In genomic region chr3:131564430-131565256, GRCm38 (mm10) we compare ENCODE assay signal across 8 mouse cellular contexts. TPM values are rescaled to one million over a fixed set of nuclear protein-coding genes. Genes with fewer than 3 reads are reported as not detected.
A peak's percentile ranks its signal among the peaks of the same experiment; 100 is the strongest.
DNase-seq lines count a peak whose midpoint lies in the region; ATAC-seq and TF ChIP-seq lines count a peak whose summit lies in the region.

Gene Papss1 (plus strand): TSS chr3:131564768.

- no peak for TF ChIP-seq CTCF in E14TG2a.4 (conservative IDR thresholded peaks at IDR 0.05; ENCODE audit: low read length)
- TF ChIP-seq CTCF in heart, postnatal 0 days (IDR thresholded peaks at IDR 0.05; ENCODE audit: low read depth) = 0 out of 2 replicates have a peak, but pooled peaks have one; percentile 17
- TF ChIP-seq CTCF in testis, adult 2 months (IDR thresholded peaks at IDR 0.05; ENCODE audit: control insufficient read depth, insufficient read depth, insufficient replicate concordance, low read depth, low read length) = no peak

- no peak for TF ChIP-seq EP300 in heart, postnatal 0 days (IDR thresholded peaks at IDR 0.05; ENCODE audit: low read depth)

- H3K27me3 ChIP-seq in E14TG2a.4 (ENCODE audit: insufficient read depth, low read length) = peaks cover 8% of the 10 kb centered on the region; the same call in 1 of the 2 replicates
- H3K27me3 ChIP-seq in forebrain, embryonic 12.5 days = no peaks in the 10 kb centered on the region; the same call in 1 of the 2 replicates
- no peaks in the 10 kb centered on the region for H3K27me3 ChIP-seq in heart, postnatal 0 days (ENCODE audit: control insufficient read depth, insufficient read depth, low read length)
- no peaks in the 10 kb centered on the region for H3K27me3 ChIP-seq in liver, embryonic 16.5 days (ENCODE audit: control insufficient read depth, insufficient read depth, low read depth, low read length)
- no peaks in the 10 kb centered on the region for H3K27me3 ChIP-seq in neural tube, embryonic 13.5 days
- no peaks in the 10 kb centered on the region for H3K27me3 ChIP-seq in testis, adult 2 months (ENCODE audit: control insufficient read depth, insufficient read depth, low read length)

- peak; percentile 99 for ATAC-seq in forebrain, embryonic 12.5 days (ENCODE audit: low FRiP score)
- ATAC-seq in heart, postnatal 0 days (ENCODE audit: insufficient read depth, low read depth) = peak; percentile 99
- peak; percentile 98 for ATAC-seq in liver, embryonic 16.5 days (ENCODE audit: low read depth)
- ATAC-seq in neural tube, embryonic 13.5 days (ENCODE audit: low read depth) = peak; percentile 99

- H3K4me2 ChIP-seq in forebrain, embryonic 12.5 days = peak within 1 kb of the TSS; percentile 62
- H3K4me2 ChIP-seq in heart, postnatal 0 days (ENCODE audit: low read depth, low read length) = peak within 1 kb of the TSS; percentile 62
- H3K4me2 ChIP-seq in liver, embryonic 16.5 days (ENCODE audit: low read depth, low read length) = peak within 1 kb of the TSS; percentile 92
- H3K4me2 ChIP-seq in neural tube, embryonic 13.5 days = peak within 1 kb of the TSS; percentile 65

- peak within 1 kb of the TSS; percentile 91 for H3K4me3 ChIP-seq in E14TG2a.4 (replicated peaks; ENCODE audit: low read length)
- peak within 1 kb of the TSS; percentile 79 for H3K4me3 ChIP-seq in forebrain, embryonic 12.5 days (replicated peaks)
- H3K4me3 ChIP-seq in heart, postnatal 0 days (ENCODE audit: low read depth, low read length) = peak within 1 kb of the TSS; percentile 74
- peak within 1 kb of the TSS; percentile 82 for H3K4me3 ChIP-seq in liver, embryonic 16.5 days (ENCODE audit: low read depth, low read length)
- peak within 1 kb of the TSS; percentile 55 for H3K4me3 ChIP-seq in neural tube, embryonic 13.5 days
- peak within 1 kb of the TSS; percentile 89 for H3K4me3 ChIP-seq in testis, adult 2 months (ENCODE audit: control insufficient read depth, low read depth, low read length)

- peak; percentile 100 for DNase-seq in c-Kit-positive CD71-positive TER-119-positive erythroid progenitor cells, embryonic 14.5 days (ENCODE audit: low spot score)
- peak; percentile 100 for DNase-seq in heart, postnatal 0 days (ENCODE audit: low spot score)
- peak; percentile 100 for DNase-seq in kidney, postnatal 4 days

- peak within 1 kb of the TSS; percentile 87 for H3K9ac ChIP-seq in forebrain, embryonic 12.5 days
- H3K9ac ChIP-seq in heart, postnatal 0 days (replicated peaks; ENCODE audit: low read depth, low read length) = peak within 1 kb of the TSS; percentile 68
- H3K9ac ChIP-seq in liver, embryonic 16.5 days (ENCODE audit: low read depth, low read length) = peak within 1 kb of the TSS; percentile 76
- H3K9ac ChIP-seq in neural tube, embryonic 13.5 days = peak within 1 kb of the TSS; percentile 78

- peak; percentile 77 for TF ChIP-seq POLR2A in testis, adult 2 months (IDR thresholded peaks at IDR 0.05; ENCODE audit: control insufficient read depth, low read depth, low read length)

- H3K27ac ChIP-seq in forebrain, embryonic 12.5 days = peak within 1 kb of the TSS; percentile 95
- H3K27ac ChIP-seq in heart, postnatal 0 days (ENCODE audit: low read depth) = peak within 1 kb of the TSS; percentile 79
- peak within 1 kb of the TSS; percentile 59 for H3K27ac ChIP-seq in liver, embryonic 16.5 days (ENCODE audit: low read length)
- peak within 1 kb of the TSS; percentile 93 for H3K27ac ChIP-seq in neural tube, embryonic 13.5 days (replicated peaks)
- peak within 1 kb of the TSS; percentile 65 for H3K27ac ChIP-seq in testis, adult 2 months (ENCODE audit: control insufficient read depth, insufficient read depth, low read depth, low read length)

- WGBS in forebrain, embryonic 12.5 days = under 1% methylated on average over 73 of the region's 73 CpGs
- under 1% methylated on average over 63 of the region's 73 CpGs for WGBS in heart, postnatal 0 days
- WGBS in liver, embryonic 16.5 days (ENCODE audit: insufficient replicate concordance) = under 1% methylated on average over 72 of the region's 73 CpGs
- under 1% methylated on average over 72 of the region's 73 CpGs for WGBS in neural tube, embryonic 13.5 days

- no peaks in the 10 kb centered on the region for H3K36me3 ChIP-seq in E14TG2a.4 (ENCODE audit: insufficient read depth, low read length)
- 0 out of 2 replicates have a peak, but pooled peaks cover 4% of the 10 kb centered on the region for H3K36me3 ChIP-seq in forebrain, embryonic 12.5 days (replicated peaks)
- no peaks in the 10 kb centered on the region; the same call in 1 of the 2 replicates for H3K36me3 ChIP-seq in heart, postnatal 0 days (replicated peaks; ENCODE audit: control insufficient read depth, insufficient read depth, low read length)
- H3K36me3 ChIP-seq in liver, embryonic 16.5 days (ENCODE audit: control insufficient read depth, insufficient read depth) = no peaks in the 10 kb centered on the region
- H3K36me3 ChIP-seq in neural tube, embryonic 13.5 days = 0 out of 2 replicates have a peak, but pooled peaks cover 3% of the 10 kb centered on the region
- no peaks in the 10 kb centered on the region for H3K36me3 ChIP-seq in testis, adult 2 months (ENCODE audit: control insufficient read depth, insufficient read depth, low read length)

- no peaks in the 10 kb centered on the region for H3K9me3 ChIP-seq in E14TG2a.4 (ENCODE audit: low read length)
- H3K9me3 ChIP-seq in forebrain, embryonic 12.5 days = no peaks in the 10 kb centered on the region
- no peaks in the 10 kb centered on the region for H3K9me3 ChIP-seq in heart, postnatal 0 days (replicated peaks; ENCODE audit: control insufficient read depth, low read length)
- H3K9me3 ChIP-seq in liver, embryonic 16.5 days (replicated peaks; ENCODE audit: control insufficient read depth, low read length) = no peaks in the 10 kb centered on the region
- H3K9me3 ChIP-seq in neural tube, embryonic 13.5 days = no peaks in the 10 kb centered on the region

- peaks cover 18% of the 10 kb centered on the region for H3K4me1 ChIP-seq in E14TG2a.4 (replicated peaks; ENCODE audit: low read depth, low read length)
- H3K4me1 ChIP-seq in forebrain, embryonic 12.5 days = peaks cover 17% of the 10 kb centered on the region
- peaks cover 4% of the 10 kb centered on the region; the same call in 1 of the 2 replicates for H3K4me1 ChIP-seq in heart, postnatal 0 days (ENCODE audit: control insufficient read depth, insufficient read depth)
- H3K4me1 ChIP-seq in liver, embryonic 16.5 days (ENCODE audit: control insufficient read depth, low read depth, low read length) = peaks cover 13% of the 10 kb centered on the region
- H3K4me1 ChIP-seq in neural tube, embryonic 13.5 days (replicated peaks) = peaks cover 26% of the 10 kb centered on the region
- peaks cover 4% of the 10 kb centered on the region for H3K4me1 ChIP-seq in testis, adult 2 months (ENCODE audit: control insufficient read depth, insufficient read depth, low read length)

RNA-seq across cellular contexts. Expression of gene Papss1, which starts in this region (rescaled TPM):
- polyA plus RNA-seq in forebrain, embryonic 12.5 days (2016; fragmentation: Nextera tagmentation; extraction: Ambion mirVana) = 90.8 TPM in 2 replicates
- total RNA-seq in heart, postnatal 0 days (2014; rRNA removed; ENCODE audit: low replicate concordance) = 28.2 and 32.3 TPM in 2 replicates
- 22.0 and 22.6 TPM in 2 replicates for polyA plus RNA-seq in heart, postnatal 0 days (2015; fragmentation: Nextera tagmentation; extraction: Ambion mirVana)
- polyA plus RNA-seq in liver, embryonic 16.5 days (2015; fragmentation: Nextera tagmentation; extraction: Ambion mirVana) = 8.6 and 8.9 TPM in 2 replicates
- polyA plus RNA-seq in neural tube, embryonic 13.5 days (2015; fragmentation: Nextera tagmentation; extraction: Ambion mirVana) = 115 and 123 TPM in 2 replicates
- 5.7 and 8.5 TPM in 2 replicates for polyA plus RNA-seq in testis, adult 2 months (2012; rRNA removed)

Comparison
In these comparisons a context has a peak if more than half of its experiments do, and no peak if none do; other contexts are left out.
1. Peak in every context shown above with its lines: DNase-seq, ATAC-seq, H3K4me3 ChIP-seq and H3K27ac ChIP-seq.